Mouse (Mus musculus): ENCODE measurements around the gene Gm10972.
"Not testable (repeated sequence)": the region's sequence is repeated elsewhere in the genome, so short reads cannot be mapped to it uniquely, and the experiment has no call there.

The Gm10972 gene

DNA sequence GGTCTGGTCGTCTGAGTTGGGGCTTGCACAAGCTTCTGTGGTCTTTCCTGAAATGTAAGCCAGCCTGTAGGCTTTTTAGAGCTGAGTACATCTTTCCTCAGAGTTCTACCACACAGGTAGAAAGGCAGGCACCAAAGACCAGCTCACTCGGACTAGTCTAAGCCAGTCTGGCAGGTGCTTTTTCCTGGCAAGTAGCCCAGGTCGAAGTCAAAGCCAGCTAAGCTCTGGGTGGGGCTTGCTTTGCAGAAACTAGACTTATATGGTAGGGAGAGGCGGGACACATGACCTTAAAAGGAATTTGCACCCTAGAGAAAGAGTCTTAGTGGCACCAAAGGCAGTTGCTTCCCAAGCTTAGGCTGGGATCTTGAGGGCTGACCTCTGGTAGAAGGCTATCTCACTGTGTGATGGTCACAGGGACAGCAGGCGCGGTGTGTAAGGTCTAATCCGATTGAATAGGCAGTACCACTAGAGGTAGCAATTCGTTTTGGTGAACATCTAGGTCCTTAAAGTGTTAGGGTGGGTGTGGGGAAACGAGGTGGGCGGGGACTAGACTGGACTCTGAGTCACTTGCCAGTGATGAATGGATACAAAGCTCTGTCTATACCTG lies 16.3 kb downstream of the Gm10972 start:
- DNase-seq: peak; percentile 23

DNA sequence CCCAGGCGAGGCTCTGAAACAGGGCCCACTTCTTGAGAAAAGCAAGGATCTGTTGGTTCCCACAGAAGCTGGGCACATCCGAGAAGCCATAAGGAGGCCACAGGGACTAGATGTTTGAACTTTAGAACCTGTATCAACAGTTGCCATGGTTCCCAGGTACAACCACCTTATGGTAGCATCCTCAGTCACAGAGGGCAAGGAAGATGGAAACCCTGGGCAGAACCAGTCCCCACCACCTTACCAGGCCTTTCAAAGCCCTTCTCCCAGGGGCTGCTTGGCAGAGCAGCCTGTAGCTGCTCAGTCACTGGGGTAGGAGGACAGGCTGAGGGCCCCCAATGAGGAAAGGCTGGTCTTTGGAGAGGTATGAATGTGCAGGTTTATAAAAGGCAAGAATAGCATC lies 17.9 kb downstream of the Gm10972 start:
- not testable (repeated sequence) for DNase-seq

DNA sequence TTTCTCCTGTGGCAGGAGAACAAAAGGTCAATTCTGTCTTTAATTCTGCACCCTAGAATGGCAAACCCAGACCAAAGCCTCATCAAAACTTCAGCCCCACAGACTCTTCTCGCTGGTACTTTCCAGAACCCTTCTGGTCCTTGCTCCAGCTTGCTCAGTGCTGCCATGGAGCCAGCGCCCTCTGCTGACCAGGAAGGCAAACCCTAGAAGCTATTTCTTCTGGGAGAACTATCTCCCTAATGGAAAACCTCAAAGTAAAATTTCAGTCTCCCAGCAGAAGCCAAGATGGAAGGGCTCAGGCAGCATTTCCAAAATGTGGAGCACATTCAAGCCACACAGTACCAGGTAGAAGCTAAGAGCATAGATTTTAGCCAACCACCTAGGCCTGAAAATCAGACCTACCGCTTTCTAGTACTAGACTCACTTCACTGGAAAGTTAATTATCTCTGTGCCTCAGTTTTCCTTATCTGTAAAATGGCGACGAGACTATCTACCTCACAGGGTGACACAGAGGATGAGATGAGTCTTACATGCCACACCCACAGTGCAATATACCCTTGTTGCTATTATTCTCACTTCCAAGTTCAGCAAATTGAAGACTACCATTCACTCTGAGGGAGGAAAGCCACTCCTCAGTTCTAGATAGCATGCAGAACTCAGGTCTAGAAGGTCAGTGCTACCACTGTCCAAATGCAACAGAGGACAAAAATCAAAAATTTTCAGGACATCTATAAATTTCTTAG lies 22.3 kb downstream of the Gm10972 start:
- DNase-seq: not testable (repeated sequence)

DNA sequence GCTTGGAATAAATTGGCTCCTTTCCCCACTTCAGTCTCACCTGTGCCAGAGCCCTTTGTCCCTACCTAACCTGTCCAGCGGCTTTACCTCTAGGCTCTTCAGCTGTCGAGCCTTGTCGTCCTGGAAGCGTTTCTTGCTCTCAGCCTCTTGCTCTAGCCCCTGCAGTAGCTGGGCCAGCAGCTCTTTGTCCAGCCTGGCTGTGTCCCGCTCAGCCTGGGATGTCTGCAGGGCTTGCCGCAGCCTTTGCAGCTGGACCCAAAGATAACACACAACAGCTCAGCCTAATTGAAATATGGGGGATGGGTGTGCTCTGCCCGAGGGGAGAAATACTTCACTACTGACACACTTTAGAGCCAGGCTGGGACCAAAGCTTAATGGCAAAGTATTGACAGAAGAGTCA lies 23.0 kb downstream of the Gm10972 start:
- peak; percentile 11 for DNase-seq

DNA sequence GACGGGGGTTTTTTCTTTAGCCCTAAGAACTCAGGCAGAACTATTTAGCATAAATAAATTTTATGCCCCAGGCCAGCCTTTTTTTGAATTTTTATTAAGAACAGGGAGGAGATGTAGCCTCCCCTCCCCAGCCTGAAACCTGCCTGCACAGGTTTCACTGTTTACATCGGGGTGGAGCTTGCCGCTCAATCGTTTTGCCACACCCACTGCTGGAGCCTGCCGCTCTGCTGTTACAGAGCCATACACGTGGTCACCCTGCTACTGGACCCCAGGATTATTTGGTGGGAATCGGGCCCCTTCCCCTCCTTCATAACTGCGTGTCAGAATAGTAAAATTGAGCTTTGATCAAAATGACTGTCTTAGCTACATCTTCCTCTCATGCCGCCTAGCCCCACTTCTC lies 32.2 kb downstream of the Gm10972 start:
- not testable (repeated sequence) for DNase-seq

DNA sequence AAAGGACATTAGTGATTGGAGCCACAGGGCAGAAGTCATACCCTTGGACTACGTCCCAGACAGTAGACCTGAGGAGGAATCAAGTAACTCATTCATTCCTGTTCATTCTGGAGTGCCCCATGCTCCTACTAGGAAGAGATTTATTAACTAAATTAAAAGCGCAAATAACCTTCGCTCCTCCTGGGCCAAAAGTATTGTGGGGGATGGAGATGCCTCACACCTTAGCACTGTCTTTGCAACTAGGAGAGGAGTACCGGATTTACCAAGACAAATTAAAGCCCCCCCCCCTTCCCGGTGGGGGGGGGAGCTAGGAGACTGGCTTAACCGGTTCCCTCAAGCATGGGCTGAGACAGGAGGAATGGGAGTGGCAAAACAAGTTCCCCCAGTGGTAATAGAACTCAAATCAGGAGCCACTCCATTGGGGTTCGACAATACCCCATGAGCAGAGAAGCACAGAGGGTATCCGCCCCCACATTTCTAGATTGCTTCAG lies 36.5 kb downstream of the Gm10972 start:
- peak; percentile 41 for DNase-seq

DNA sequence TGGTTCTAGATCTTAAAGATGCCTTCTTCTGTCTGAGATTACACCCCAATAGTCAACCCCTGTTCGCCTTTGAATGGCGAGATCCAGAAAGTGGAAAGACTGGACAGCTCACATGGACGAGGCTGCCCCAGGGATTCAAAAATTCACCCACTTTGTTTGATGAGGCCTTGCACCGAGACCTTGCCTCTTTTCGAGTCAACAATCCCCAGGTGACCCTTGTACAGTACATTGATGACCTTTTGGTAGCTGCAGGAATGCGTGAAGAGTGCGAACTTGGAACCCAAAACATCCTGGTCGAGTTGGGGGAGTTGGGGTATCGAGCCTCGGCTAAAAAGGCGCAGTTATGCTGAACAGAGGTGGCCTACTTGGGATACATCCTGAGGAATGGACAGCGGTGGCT lies 37.1 kb downstream of the Gm10972 start:
- DNase-seq: not testable (repeated sequence)

DNA sequence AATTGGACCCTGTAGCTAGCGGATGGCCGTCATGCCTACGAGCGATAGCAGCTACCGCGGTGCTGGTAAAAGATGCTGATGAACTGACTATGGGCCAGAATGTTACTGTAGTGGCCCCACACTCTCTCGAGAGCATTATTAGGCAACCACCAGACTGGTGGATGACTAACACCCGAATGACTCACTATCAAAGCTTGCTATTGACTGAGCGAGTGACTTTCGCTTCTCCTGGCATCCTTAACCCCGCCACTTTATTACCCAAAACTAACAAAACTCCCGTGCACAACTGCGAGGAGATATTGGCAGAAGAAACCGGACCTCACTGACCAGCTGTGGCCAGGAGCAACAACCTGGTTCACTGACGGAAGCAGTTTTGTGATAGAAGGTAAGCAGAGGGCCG lies 37.9 kb downstream of the Gm10972 start:
- DNase-seq: peak; percentile 44

DNA sequence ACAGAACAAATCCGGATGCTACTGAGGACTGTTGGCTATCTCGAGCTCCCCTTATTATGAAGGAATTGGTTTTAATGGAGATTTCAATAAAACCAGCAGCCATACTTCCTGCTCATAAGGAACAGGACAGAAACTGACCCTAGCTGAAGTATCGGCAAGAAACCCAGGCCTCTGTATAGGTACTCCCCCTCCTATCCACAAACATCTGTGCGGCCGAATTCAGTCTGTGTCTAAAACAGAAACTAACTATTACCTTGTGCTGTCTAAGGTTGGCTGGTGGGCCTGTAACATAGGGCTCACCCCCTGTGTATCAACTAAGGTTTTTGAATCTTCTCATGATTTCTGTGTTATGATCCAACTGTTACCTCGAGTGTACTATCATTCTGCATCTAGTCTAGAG lies 40.7 kb downstream of the Gm10972 start:
- DNase-seq: no peak

DNA sequence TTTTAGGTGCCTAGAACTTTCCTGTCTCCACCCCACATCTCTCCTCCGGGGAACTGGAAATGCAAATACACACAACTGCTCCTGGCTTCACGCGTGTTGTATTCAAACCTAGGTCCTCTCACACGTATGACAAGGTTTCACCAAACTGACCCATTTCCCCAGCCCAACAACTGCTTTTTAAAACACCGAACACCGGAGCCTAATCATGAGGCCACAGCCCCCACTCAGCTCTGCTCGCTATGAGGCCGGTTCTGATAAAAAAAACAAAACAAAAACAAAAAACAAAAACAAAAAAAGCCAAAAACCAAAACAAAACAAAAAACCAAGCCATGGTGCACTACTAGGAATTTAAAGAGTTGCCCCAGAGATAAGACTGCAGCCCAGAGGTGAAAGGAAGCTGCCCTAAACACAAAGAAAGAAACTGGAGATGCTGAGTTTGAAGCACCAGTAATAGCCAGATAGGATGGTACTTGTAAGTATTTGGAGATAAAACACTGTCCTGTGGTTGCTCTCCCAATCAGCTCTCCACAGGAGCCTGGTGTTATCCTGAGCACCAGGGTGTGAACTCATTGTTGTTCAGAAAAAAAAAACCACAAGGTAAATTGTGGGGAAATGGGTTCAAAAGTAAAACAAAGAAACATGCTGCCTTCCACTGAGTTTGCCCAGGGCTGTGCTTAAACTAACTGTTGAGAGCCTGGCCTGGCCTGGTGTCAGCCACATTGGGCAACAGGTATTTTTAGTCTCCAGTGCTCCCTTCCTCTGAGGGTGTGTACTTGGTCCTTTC lies 43.3 kb downstream of the Gm10972 start:
- not testable (repeated sequence) for DNase-seq

DNA sequence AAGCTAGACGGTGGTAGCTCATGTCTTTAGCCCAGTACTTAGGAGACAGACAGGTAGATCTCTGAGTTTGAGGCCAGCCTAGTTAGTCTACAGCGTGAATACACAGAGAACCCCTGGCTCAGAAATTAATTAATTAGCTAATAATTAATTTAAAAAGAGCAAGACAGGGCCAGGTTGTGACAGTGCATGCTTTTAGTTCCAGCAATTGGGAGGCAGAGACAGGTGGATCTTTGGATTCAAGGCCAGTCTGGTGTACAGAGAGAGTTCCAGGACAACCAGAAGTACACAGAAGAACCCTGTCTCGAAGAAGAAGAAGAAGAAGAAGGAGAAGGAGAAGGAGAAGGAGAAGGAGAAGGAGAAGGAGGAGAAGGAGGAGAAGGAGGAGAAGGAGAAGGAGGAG lies 45.8 kb downstream of the Gm10972 start:
- not testable (repeated sequence) for DNase-seq

DNA sequence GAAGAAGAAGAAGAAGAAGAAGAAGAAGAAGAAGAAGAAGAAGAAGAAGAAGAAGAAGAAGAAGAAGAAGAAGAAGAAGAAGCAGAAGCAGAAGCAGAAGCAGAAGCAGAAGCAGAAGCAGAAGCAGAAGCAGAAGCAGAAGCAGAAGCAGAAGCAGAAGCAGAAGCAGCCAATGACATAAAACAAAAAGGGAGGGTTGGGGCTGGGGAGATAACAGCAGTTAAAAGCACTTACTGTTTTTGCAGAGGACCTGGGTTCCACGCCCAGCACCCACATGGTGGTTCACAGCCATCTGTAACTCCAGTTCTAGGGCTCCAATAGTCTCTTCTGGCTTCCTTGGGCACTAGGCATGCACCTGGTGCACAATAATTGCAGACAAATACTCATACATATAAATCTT lies 46.3 kb downstream of the Gm10972 start:
- DNase-seq: not testable (repeated sequence)

DNA sequence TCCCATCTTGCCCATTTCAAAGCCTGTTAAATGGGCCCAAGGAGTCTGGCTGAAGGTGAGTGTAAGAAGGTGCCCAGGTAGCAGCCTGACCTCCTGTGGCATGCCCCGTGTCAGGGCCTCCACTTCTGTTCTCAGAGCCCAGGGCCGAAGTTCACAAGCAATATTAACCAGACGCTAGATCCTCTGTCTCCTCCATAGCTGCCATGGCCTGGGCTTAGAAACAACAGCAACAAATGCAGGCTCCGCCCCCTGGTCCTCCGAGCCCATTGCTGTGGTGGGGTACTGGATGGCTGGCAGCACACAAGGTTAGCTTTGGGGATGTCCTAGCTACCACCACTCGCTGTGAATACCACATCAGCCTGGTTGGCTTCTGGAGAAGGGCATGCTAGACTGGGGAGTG lies 47.2 kb downstream of the Gm10972 start:
- peak; percentile 9 for DNase-seq

DNA sequence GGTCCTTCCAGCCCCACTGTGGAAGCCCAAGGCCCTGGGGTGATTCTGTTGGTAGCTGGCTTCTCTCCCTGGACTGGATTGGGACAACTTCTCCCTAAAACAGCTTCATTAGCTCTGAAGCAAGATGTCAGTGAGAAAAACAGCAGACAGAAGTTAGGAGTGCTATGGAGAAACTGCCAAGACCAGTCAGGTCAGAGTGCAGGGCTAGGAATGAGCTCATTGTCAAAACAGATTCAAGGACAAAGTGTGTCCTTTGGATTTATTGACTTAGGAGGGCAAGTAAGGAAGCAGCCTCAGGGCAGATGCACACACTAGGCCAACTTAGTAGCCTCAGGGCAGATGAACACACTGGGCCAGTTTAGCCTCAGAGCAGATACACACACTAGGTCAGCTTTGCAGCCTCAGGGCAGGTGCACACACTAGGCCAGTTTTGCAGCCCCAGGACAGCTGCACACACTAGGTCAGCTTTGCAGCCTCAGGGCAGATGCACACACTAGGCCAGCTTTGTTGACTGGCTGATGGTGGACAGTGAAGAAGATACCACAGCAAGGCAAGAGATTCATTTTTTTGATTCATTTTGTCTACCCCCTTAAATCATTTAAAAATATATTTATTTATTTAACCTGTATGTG lies 47.8 kb downstream of the Gm10972 start:
- peak; percentile 23 for DNase-seq

DNA sequence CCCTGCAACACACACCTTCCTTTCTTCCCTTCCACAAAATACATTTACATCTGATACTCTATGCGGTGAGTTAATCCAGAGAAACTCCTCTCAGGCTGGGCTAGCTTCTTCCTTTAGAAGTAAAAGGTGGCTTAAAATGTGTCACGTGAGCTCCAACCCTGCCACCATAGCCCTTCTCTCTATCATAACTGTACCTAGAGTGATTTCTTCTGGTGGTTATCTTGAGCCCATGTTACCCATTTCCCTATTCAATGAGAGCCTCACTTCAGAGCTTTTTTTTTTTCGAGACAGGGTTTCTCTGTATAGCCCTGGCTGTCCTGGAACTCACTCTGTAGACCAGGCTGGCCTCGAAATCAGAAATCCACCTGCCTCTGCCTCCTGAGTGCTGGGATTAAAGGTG lies 48.8 kb downstream of the Gm10972 start:
- DNase-seq: not testable (repeated sequence)

All from lung, postnatal 10 days (tissue).